Mouse (Mus musculus) 3T3-L1 (cell line): ENCODE measurements at regions not wholly inside any gene's neighbourhood (a gene's known extent, or its start where the extent isn't known, plus 50 kb on each side); places are given as distances from the start of the nearest gene placed in this dataset.

Experiments used
- DNase-seq: peaks from one replicate; pipeline ENCODE4 v3.0.0-alpha.2; 2015; ENCODE audit warnings: low read depth, low spot score

GRCm38 (mm10) chr6:104038853-104039252 is 453.7 kb upstream of the Cntn6 start:
- DNase-seq, result no peak

GRCm38 (mm10) chr6:104040450-104040849 is 452.1 kb upstream of the Cntn6 start:
- DNase-seq, result no peak

GRCm38 (mm10) chr6:104055996-104056395 is 436.6 kb upstream of the Cntn6 start:
- DNase-seq, result no peak

DNA sequence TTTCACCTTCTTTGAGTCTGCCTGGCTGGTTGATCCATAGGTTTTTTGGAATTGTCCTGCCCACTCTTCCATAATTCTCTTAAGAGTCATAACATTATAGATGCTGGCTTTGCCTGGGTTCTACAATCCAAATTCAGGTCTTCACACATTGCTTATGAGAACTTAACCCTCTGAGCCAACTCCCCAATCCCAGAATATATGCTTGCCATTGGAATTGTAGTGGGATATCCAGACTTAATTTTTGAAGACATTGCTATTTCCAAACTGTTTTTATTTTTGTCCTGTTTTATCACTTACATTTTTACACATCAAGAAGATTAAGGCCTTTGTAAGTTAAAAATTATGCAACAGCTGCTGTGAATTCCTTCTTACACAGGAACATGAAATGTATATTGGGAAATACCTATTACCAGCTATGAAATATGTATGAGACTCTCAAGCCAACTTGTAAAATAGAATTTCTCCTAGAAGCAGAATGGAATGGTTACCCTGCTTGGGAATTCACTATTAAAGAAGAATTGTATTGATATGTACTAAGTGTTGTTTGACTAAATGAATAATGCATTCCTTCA is 430.8 kb upstream of the Cntn6 start:
- no peak for DNase-seq

GRCm38 (mm10) chr6:104080581-104080980 is 412.0 kb upstream of the Cntn6 start:
- DNase-seq, result no peak

DNA sequence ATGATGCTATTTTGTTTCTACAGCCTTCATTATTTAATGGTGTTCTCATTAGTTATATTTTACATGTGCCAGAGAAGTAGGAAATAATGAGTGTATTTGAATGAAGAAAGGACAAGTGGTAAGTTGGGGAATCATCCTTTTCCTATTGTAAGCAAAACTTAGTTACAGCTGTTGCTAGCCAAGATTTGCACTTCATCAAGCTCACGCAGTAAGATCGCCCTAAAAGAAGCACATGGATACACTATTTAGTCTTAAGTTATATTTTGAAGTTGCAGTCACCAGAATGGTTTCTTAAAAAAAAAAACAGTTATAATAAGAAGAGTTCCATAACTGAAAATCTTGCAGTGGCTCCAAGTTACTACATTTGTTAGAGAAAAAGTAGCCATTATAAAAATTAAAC is 410.3 kb upstream of the Cntn6 start:
- DNase-seq, result no peak

DNA sequence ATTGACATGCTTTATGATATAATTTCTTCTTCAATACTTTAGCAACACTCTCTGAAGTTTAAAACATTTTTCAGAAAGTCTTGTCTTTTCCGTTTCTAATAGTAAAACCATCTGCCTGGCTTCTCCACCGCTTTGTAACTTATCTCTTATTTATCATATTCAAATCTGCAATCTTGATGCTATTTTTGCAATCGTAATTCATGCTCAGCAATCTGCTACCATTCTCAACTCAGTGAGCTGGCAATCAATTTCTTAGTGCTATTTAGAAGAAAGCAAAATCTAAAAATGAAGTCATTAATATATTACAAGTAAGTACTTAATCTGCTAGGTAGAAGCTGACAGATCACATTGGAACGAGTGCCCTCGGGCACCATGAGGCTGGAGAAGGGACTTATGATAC is 384.2 kb upstream of the Cntn6 start:
- DNase-seq, result no peak
